Mouse (Mus musculus) retina, embryonic 14.5 days (tissue): ENCODE measurements at regions not wholly inside any gene's neighbourhood (a gene's known extent, or its start where the extent isn't known, plus 50 kb on each side); places are given as distances from the start of the nearest gene placed in this dataset.

Experiments
- DNase-seq: peaks from one replicate; pipeline ENCODE4 v3.0.0-alpha.2; 2015; ENCODE audit warnings: low spot score

GRCm38 (mm10) chr5:85467151-85467550, 598.2 kb downstream of the Cenpc1 start:
- DNase-seq = no peak
